Mouse (Mus musculus) heart, adult 11 months (tissue): ENCODE measurements around the gene Gm32717.
A peak's percentile ranks its signal among the peaks of the same experiment; 100 is the strongest.
"Not testable (repeated sequence)": the region's sequence is repeated elsewhere in the genome, so short reads cannot be mapped to it uniquely, and the experiment has no call there.

Source experiments
- DNase-seq: peaks from one replicate; pipeline ENCODE4 v3.0.0; 2022

Gm32717 gene

GRCm38 (mm10) chr10:118240680-118241079 lies at the start of gene Gm32717:
TSS of gene Gm32717 (minus strand) at chr10:118240780.
- DNase-seq: not testable (repeated sequence)

GRCm38 (mm10) chr10:118283016-118283415 lies 42.4 kb upstream of the Gm32717 start:
- peak; percentile 29 for DNase-seq

GRCm38 (mm10) chr10:118282565-118282964 lies 42.0 kb upstream of the Gm32717 start:
- peak; percentile 68 for DNase-seq

GRCm38 (mm10) chr10:118278069-118278468 lies 37.5 kb upstream of the Gm32717 start:
- not testable (repeated sequence) for DNase-seq

DNA sequence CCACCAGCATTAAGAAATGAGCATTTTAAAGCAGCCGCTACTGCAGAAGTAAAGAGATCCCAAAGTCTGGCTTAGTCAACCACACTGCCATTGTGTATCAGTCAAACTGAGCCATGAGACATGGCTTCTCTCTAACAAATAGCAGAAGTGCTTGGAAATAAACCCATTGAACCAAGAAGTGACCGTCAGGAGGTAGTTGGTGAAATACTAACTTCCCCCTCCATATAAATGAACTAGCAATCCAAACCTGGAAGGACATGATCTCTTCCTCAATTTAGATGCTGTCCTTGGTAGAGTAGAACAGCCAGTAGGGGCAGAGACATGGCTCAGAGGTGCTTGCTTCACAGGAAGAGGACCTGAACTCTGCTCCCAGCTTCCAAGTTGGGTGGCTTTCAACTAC lies 30.8 kb upstream of the Gm32717 start:
- DNase-seq: not testable (repeated sequence)

GRCm38 (mm10) chr10:118268812-118269211 lies 28.2 kb upstream of the Gm32717 start:
- DNase-seq: not testable (repeated sequence)

GRCm38 (mm10) chr10:118258388-118258787 lies 17.8 kb upstream of the Gm32717 start, which contains the start of gene Gm32802:
TSS of gene Gm32802 (plus strand) at chr10:118258688.
- not testable (repeated sequence) for DNase-seq

DNA sequence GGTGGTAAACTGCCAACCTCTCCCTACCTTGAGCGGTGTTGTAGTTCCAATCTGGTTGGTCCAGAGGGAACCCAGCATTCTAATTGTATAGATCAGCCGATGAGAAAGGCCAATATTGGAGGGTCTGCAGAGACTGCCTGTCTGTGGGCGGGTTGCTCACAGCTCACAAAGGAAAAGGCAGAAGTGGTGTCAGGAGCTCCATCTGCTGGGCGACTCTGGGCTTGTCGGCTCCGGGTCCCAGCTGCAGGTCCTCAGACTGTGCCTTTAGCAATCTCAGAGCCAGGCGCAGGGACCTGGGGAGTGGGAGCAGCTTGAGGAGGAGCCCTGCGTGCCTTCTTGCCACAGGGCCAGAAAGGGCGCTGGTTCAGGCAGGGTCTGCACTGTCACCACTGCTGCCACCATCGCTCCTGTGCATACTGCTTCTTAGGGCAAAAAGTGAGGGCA lies 10.3 kb upstream of the Gm32717 start:
- DNase-seq: peak; percentile 77

DNA sequence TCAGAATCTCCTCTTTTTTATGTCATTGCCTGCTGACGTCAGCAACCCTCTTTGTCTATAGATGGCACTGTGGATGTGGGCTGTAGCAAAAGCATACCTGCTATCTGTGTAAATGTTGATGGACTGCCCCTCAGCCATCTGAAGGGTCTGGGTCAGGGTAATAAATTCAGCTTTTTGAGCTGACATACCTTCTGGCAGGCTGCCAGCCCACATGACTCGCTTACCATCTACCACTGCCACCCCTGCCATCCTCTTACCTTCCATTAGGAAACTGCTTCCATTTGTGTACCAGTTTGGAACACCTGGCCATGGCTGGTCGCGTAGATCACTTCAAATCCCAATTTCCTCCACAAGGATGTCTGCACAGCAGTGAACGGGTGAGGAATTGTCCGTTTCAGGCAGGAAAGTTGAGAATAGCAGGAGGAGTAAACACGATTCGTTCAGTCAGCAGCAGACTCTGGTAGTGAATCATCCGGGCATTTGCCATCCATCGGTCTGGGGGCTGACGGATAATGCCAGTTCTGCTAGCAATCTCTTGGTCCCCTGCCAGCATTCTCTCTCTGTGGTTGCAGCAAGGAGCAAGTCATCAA lies 8.5 kb upstream of the Gm32717 start:
- peak; percentile 73 for DNase-seq

DNA sequence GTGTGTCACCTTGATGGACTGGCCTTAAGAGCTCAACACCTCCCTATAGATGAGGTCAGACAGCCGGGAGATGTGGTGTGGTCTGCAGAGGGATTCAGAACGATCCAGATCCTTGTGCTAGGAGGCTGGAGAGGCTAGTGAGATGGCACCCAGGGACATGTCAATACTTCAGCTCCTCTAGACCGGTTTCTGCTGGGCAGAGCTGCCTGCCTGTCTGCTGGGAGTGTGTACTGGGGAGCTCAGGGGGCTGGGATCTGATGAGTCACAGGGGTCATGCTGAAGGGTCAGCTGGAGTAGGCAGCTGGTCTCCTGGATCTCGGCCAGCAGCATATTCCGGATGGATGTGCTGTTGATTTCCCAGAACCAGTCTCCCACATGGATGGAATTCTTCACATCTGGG lies 8.0 kb downstream of the Gm32717 start:
- peak; percentile 9 for DNase-seq

GRCm38 (mm10) chr10:118227629-118228028 lies 13.0 kb downstream of the Gm32717 start:
- not testable (repeated sequence) for DNase-seq

DNA sequence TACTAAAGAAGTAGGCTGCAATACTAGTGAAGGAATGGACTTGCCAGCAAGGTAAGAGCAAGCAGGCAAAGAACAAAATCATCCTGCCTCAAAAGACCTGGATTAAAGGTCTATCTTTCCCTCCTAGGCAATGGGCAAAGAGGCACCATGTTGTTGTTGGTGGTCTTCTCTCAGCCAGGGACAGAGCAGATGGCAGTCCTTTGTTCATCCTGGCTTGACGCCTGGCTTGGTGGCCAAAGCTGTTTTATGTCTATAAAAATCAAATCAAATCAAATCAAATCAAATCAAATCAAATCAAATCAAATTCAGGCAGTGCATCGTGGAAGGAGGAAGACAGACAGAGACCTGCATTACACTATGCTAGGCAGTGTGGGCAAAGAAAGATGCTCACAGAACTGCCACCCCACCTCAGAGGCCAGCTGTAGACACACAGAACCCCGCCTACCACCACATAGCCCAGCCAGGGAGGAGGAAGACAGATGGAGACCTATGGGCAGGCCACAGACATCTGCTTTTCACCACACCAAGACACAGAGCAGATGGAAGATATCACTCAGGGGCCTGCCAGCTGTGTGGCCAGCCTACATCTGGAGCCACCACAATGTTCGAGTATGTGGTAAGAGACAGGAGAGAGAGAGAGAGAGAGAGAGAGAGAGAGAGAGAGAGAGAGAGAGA lies 24.7 kb downstream of the Gm32717 start:
- DNase-seq: peak; percentile 51

DNA sequence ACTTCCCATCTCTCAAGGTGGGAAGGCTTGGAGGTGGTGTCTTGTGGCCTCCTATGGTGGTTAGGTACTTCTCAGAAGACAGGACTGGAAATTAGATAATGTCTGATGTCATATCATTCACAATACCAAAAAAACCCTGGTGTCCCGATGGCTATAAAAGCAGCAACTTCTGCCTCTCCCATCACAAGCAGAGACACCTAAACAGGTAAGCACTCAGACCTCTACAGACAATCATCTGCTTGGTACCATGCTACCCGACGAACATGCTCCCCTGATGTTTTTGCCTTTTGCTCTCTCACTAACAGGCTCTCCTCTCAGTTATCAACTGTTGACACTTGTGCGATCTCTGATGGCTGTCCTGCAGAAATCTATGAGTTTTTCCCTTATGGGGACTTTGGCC lies 35.9 kb downstream of the Gm32717 start, which contains the start of gene Il22:
Gene Il22, plus strand, starts transcription at position 301 of the 400 bp plus-strand sequence.
- DNase-seq: peak; percentile 81

- peak; percentile 67 for DNase-seq
These were observed 45.4 kb downstream of the Gm32717 start for GRCm38 (mm10) chr10:118195150-118195549.
